ENCODE assay signal across 12 mouse cellular contexts in genomic region chr9:35402584-35402991, GRCm38 (mm10). TPM values are rescaled to one million over a fixed set of nuclear protein-coding genes. Genes with fewer than 3 reads are reported as not detected.
DNase-seq lines count a peak whose midpoint lies in the region; ATAC-seq and TF ChIP-seq lines count a peak whose summit lies in the region.
"Had no signal": no experiment of that assay in that cellular context is flagged by ENCODE, and none has a peak within 500 bp of the region (broad histone marks: within the 10 kb centered on the region; RNA-seq: fewer than 3 reads in every experiment).

No protein-coding gene starts in this region.

- TF ChIP-seq EP300 in lung, postnatal 0 days (IDR thresholded peaks at IDR 0.05): no peak

- 6% methylated on average over 4 of the region's 4 CpGs for WGBS in forebrain, postnatal 0 days
- 16% methylated on average over 4 of the region's 4 CpGs for WGBS in midbrain, postnatal 0 days
- 62% methylated on average over 4 of the region's 4 CpGs for WGBS in heart, embryonic 11.5 days (ENCODE audit: insufficient replicate concordance)
- 83% methylated on average over 4 of the region's 4 CpGs for WGBS in lung, postnatal 0 days
- WGBS in kidney, embryonic 15.5 days: 60% methylated on average over 4 of the region's 4 CpGs

- no peak overlapping the region for H3K27ac ChIP-seq in forebrain, postnatal 0 days (ENCODE audit: low read depth, low read length)
- no peak overlapping the region for H3K27ac ChIP-seq in midbrain, postnatal 0 days (ENCODE audit: low read depth, low read length)
- no peak overlapping the region for H3K27ac ChIP-seq in heart, embryonic 11.5 days (ENCODE audit: low read depth, low read length)
- H3K27ac ChIP-seq in lung, postnatal 0 days (ENCODE audit: low read length): no peak overlapping the region
- no peak overlapping the region for H3K27ac ChIP-seq in kidney, embryonic 15.5 days

- no peaks in the 10 kb centered on the region for H3K4me1 ChIP-seq in forebrain, postnatal 0 days (ENCODE audit: insufficient read depth)
- H3K4me1 ChIP-seq in midbrain, postnatal 0 days (ENCODE audit: insufficient read depth, low read length): no peaks in the 10 kb centered on the region
- H3K4me1 ChIP-seq in heart, embryonic 11.5 days (ENCODE audit: control insufficient read depth, insufficient read depth, low read length): 0 out of 2 replicates have a peak, but pooled peaks cover 5% of the 10 kb centered on the region
- H3K4me1 ChIP-seq in lung, postnatal 0 days (ENCODE audit: insufficient read depth, low read depth, low read length): peaks cover 4% of the 10 kb centered on the region; the same call in 1 of the 2 replicates
- H3K4me1 ChIP-seq in kidney, embryonic 15.5 days: 0 out of 2 replicates have a peak, but pooled peaks cover 12% of the 10 kb centered on the region

- H3K36me3 ChIP-seq in forebrain, postnatal 0 days (ENCODE audit: insufficient read depth): no peaks in the 10 kb centered on the region
- H3K36me3 ChIP-seq in midbrain, postnatal 0 days (ENCODE audit: insufficient read depth, low read length): no peaks in the 10 kb centered on the region
- H3K36me3 ChIP-seq in heart, embryonic 11.5 days (ENCODE audit: control insufficient read depth, insufficient read depth, low read length): no peaks in the 10 kb centered on the region
- no peaks in the 10 kb centered on the region for H3K36me3 ChIP-seq in lung, postnatal 0 days (ENCODE audit: insufficient read depth, low read length)
- H3K36me3 ChIP-seq in kidney, embryonic 15.5 days: no peaks in the 10 kb centered on the region

- peak; percentile 89 for ATAC-seq in forebrain, postnatal 0 days
- ATAC-seq in midbrain, postnatal 0 days (ENCODE audit: low FRiP score): peak; percentile 59; the same call in 1 of the 2 replicates
- ATAC-seq in megakaryocyte progenitor cell, adult 5-6 weeks (replicated peaks; ENCODE audit: poor library complexity): no peak
- ATAC-seq in heart, embryonic 11.5 days (replicated peaks; ENCODE audit: insufficient number of reproducible peaks, low FRiP score, low TSS enrichment): no peak
- no peak for ATAC-seq in lung, postnatal 0 days
- ATAC-seq in kidney, embryonic 15.5 days (replicated peaks; ENCODE audit: low FRiP score): no peak
- ATAC-seq: liver, postnatal 0 days had no signal

- peak; percentile 97 for DNase-seq in brain, embryonic 14.5 days (ENCODE audit: low read depth)
- DNase-seq in forebrain, postnatal 0 days: peak; percentile 78
- DNase-seq in layer of hippocampus, postnatal 14 days (ENCODE audit: low spot score in 2 of 2): peak; percentile 52 to 88
- DNase-seq in midbrain, postnatal 0 days (ENCODE audit: low spot score): peak; percentile 78
- DNase-seq in lung, postnatal 0 days (ENCODE audit: low spot score): no peak
- DNase-seq: adrenal gland, postnatal 10 days; heart, adult 11 months; kidney, adult 9 months; liver, postnatal 0 days had no signal

- no peak overlapping the region for H3K4me3 ChIP-seq in forebrain, postnatal 0 days (ENCODE audit: low read depth, low read length)
- no peak overlapping the region for H3K4me3 ChIP-seq in midbrain, postnatal 0 days (ENCODE audit: low read depth, low read length)
- H3K4me3 ChIP-seq in heart, embryonic 11.5 days (ENCODE audit: low read depth, low read length): no peak overlapping the region
- H3K4me3 ChIP-seq in lung, postnatal 0 days (ENCODE audit: low read depth, low read length): no peak overlapping the region
- H3K4me3 ChIP-seq in kidney, embryonic 15.5 days (replicated peaks): no peak overlapping the region

- H3K4me2 ChIP-seq in forebrain, postnatal 0 days (ENCODE audit: low read depth): no peak overlapping the region
- H3K4me2 ChIP-seq in midbrain, postnatal 0 days (ENCODE audit: low read depth, low read length, poor library complexity, severe bottlenecking): no peak overlapping the region
- H3K4me2 ChIP-seq in heart, embryonic 11.5 days: no peak overlapping the region
- no peak overlapping the region for H3K4me2 ChIP-seq in lung, postnatal 0 days (replicated peaks; ENCODE audit: low read depth, low read length)
- H3K4me2 ChIP-seq in kidney, embryonic 15.5 days: no peak overlapping the region

- TF ChIP-seq POLR2A in brain, embryonic 14.5 days (IDR thresholded peaks at IDR 0.05; ENCODE audit: borderline replicate concordance, extremely low read depth, insufficient read depth, insufficient read length, poor library complexity, severe bottlenecking): no peak

- no peaks in the 10 kb centered on the region for H3K9me3 ChIP-seq in forebrain, postnatal 0 days (ENCODE audit: low read length)
- H3K9me3 ChIP-seq in midbrain, postnatal 0 days (ENCODE audit: low read length): no peaks in the 10 kb centered on the region
- H3K9me3 ChIP-seq in heart, embryonic 11.5 days (replicated peaks; ENCODE audit: control insufficient read depth, low read length): no peaks in the 10 kb centered on the region
- H3K9me3 ChIP-seq in lung, postnatal 0 days (ENCODE audit: low read length): no peaks in the 10 kb centered on the region
- no peaks in the 10 kb centered on the region for H3K9me3 ChIP-seq in kidney, embryonic 15.5 days (replicated peaks)

- H3K9ac ChIP-seq in forebrain, postnatal 0 days: no peak overlapping the region
- H3K9ac ChIP-seq in midbrain, postnatal 0 days (replicated peaks; ENCODE audit: low read length, poor library complexity, severe bottlenecking): no peak overlapping the region
- H3K9ac ChIP-seq in heart, embryonic 11.5 days (ENCODE audit: low read depth, low read length): no peak overlapping the region
- H3K9ac ChIP-seq in lung, postnatal 0 days (replicated peaks; ENCODE audit: low read depth): no peak overlapping the region
- no peak overlapping the region for H3K9ac ChIP-seq in kidney, embryonic 15.5 days
- H3K9ac ChIP-seq: liver, postnatal 0 days had no signal

- no peak for TF ChIP-seq CTCF in brain, embryonic 14.5 days (IDR thresholded peaks at IDR 0.05; ENCODE audit: borderline replicate concordance, extremely low read depth, insufficient read depth, insufficient read length)
- TF ChIP-seq CTCF in forebrain, postnatal 0 days (IDR thresholded peaks at IDR 0.05; ENCODE audit: low read depth): no peak
- no peak for TF ChIP-seq CTCF in midbrain, postnatal 0 days (IDR thresholded peaks at IDR 0.05)
- no peak for TF ChIP-seq CTCF in lung, postnatal 0 days (IDR thresholded peaks at IDR 0.05)

- no peaks in the 10 kb centered on the region for H3K27me3 ChIP-seq in forebrain, postnatal 0 days (ENCODE audit: insufficient read depth, low read length)
- no peaks in the 10 kb centered on the region for H3K27me3 ChIP-seq in midbrain, postnatal 0 days (ENCODE audit: insufficient read depth, low read length)
- no peaks in the 10 kb centered on the region; the same call in 1 of the 2 replicates for H3K27me3 ChIP-seq in heart, embryonic 11.5 days (ENCODE audit: control insufficient read depth, insufficient read depth, low read length)
- H3K27me3 ChIP-seq in lung, postnatal 0 days (replicated peaks; ENCODE audit: insufficient read depth, low read length): no peaks in the 10 kb centered on the region
- H3K27me3 ChIP-seq in kidney, embryonic 15.5 days: peaks cover 27% of the 10 kb centered on the region

RNA-seq across cellular contexts. Expression of gene Cdon, which starts 18.3 kb away (rescaled TPM):
- 22.4 and 31.5 TPM in 2 replicates for polyA plus RNA-seq in brain, embryonic 14.5 days (2012; rRNA removed)
- 9.6 and 13.7 TPM in 2 replicates for total RNA-seq in forebrain, postnatal 0 days (2014; rRNA removed)
- polyA plus RNA-seq in forebrain, postnatal 0 days (2015; fragmentation: Nextera tagmentation; extraction: Ambion mirVana): 0.94 and 1.3 TPM in 2 replicates
- 10 to 100 TPM in 1 of 2 experiments, 1 to 10 TPM in 1; 8.5 to 10.4 TPM for total RNA-seq in layer of hippocampus, postnatal 14 days (2021)
- 11.4 and 12.3 TPM in 2 replicates for total RNA-seq in midbrain, postnatal 0 days (2014; rRNA removed)
- polyA plus RNA-seq in midbrain, postnatal 0 days (2015; fragmentation: Nextera tagmentation; extraction: Ambion mirVana): 0.65 and 0.81 TPM in 2 replicates
- total RNA-seq in megakaryocyte progenitor cell, adult 5-6 weeks (2015): 0.67 and 1.3 TPM in 2 replicates
- total RNA-seq in megakaryocyte progenitor cell, adult 5-6 weeks (2017): 0.37 and 1.0 TPM in 2 replicates
- polyA plus RNA-seq in heart, embryonic 11.5 days (2014; fragmentation: Nextera tagmentation; extraction: Ambion mirVana): 4.4 and 6.1 TPM in 2 replicates
- 1.2 and 1.3 TPM in 2 replicates for polyA plus RNA-seq in lung, postnatal 0 days (2015; fragmentation: Nextera tagmentation; extraction: Ambion mirVana)
- polyA plus RNA-seq in kidney, embryonic 15.5 days (2015; fragmentation: Nextera tagmentation; extraction: Ambion mirVana): 4.0 and 4.2 TPM in 2 replicates

Comparison
In these comparisons a context has a peak if more than half of its experiments do, and no peak if none do; other contexts are left out.
1. ATAC-seq: peak in forebrain, postnatal 0 days (single experiment) and midbrain, postnatal 0 days (single experiment); none in megakaryocyte progenitor cell, adult 5-6 weeks (single experiment), heart, embryonic 11.5 days (single experiment), lung, postnatal 0 days (single experiment) and kidney, embryonic 15.5 days (single experiment).